Mouse (Mus musculus) splenic B cell, adult 2 months (primary cell): Measurements from ENCODE around the gene Il16.

Experiments
- DNase-seq: peaks from one replicate; pipeline ENCODE4 v3.0.0-alpha.2; 2011; ENCODE audit warnings: low read depth, low spot score
- H3K27me3 ChIP-seq: 2 replicates; pipeline ENCODE4 v1.6.1; 2012; ENCODE audit warnings: mild to moderate bottlenecking, low read length, moderate library complexity, mixed read lengths; ENCODE audit not compliant: control insufficient read depth, poor library complexity, insufficient read depth, severe bottlenecking
- H3K36me3 ChIP-seq: 2 replicates; pipeline ENCODE4 v1.6.1; 2012; ENCODE audit warnings: mild to moderate bottlenecking, low read length, moderate library complexity, mixed read lengths; ENCODE audit not compliant: control insufficient read depth, poor library complexity, insufficient read depth, severe bottlenecking

Il16 gene

GRCm38 (mm10) chr7:83745413-83746106 lies at the start of gene Il16:
Il16 (minus strand) TSS chr7:83745726.
- no peaks in the 10 kb centered on the region for H3K27me3 ChIP-seq
- no peaks in the 10 kb centered on the region for H3K36me3 ChIP-seq
- no peak for DNase-seq

- DNase-seq = no peak
- H3K27me3 ChIP-seq = no peaks in the 10 kb centered on the region
- H3K36me3 ChIP-seq = no peaks in the 10 kb centered on the region
Measured at GRCm38 (mm10) chr7:83794705-83795104, 49.2 kb upstream of the Il16 start, which contains the start of gene Cfap161. Cfap161 (minus strand) TSS chr7:83794880.

- Histone ChIP-seq H3K27me3 (no peaks in the 10 kb centered on the region), H3K36me3 (no peaks in the 10 kb centered on the region)
- DNase-seq = no peak
Measured at GRCm38 (mm10) chr7:83794006-83794683, 48.6 kb upstream of the Il16 start.

- DNase-seq = no peak
- Histone ChIP-seq H3K27me3 (no peaks in the 10 kb centered on the region), H3K36me3 (no peaks in the 10 kb centered on the region)
Measured at GRCm38 (mm10) chr7:83780881-83781280, 35.4 kb upstream of the Il16 start.

GRCm38 (mm10) chr7:83780026-83780425 lies 34.5 kb upstream of the Il16 start:
- H3K36me3 ChIP-seq = no peaks in the 10 kb centered on the region
- no peak for DNase-seq
- no peaks in the 10 kb centered on the region for H3K27me3 ChIP-seq

GRCm38 (mm10) chr7:83779028-83779427 lies 33.5 kb upstream of the Il16 start:
- Histone ChIP-seq H3K36me3 (no peaks in the 10 kb centered on the region), H3K27me3 (no peaks in the 10 kb centered on the region)
- DNase-seq = no peak

- Histone ChIP-seq H3K27me3 (no peaks in the 10 kb centered on the region), H3K36me3 (no peaks in the 10 kb centered on the region)
- no peak for DNase-seq
Measured at GRCm38 (mm10) chr7:83778516-83778915, 33.0 kb upstream of the Il16 start.

GRCm38 (mm10) chr7:83774721-83775120 lies 29.2 kb upstream of the Il16 start:
- Histone ChIP-seq H3K27me3 (no peaks in the 10 kb centered on the region), H3K36me3 (no peaks in the 10 kb centered on the region)
- DNase-seq = peak; percentile 50

- DNase-seq = no peak
- no peaks in the 10 kb centered on the region for H3K27me3 ChIP-seq
- H3K36me3 ChIP-seq = no peaks in the 10 kb centered on the region
Measured at GRCm38 (mm10) chr7:83763674-83764073, 18.1 kb upstream of the Il16 start.

- H3K27me3 ChIP-seq = no peaks in the 10 kb centered on the region
- H3K36me3 ChIP-seq = no peaks in the 10 kb centered on the region
- no peak for DNase-seq
Measured at GRCm38 (mm10) chr7:83762336-83762735, 16.8 kb upstream of the Il16 start.

- Histone ChIP-seq H3K27me3 (no peaks in the 10 kb centered on the region), H3K36me3 (no peaks in the 10 kb centered on the region)
- DNase-seq = no peak
Measured at GRCm38 (mm10) chr7:83751055-83751454, 5.5 kb upstream of the Il16 start.

GRCm38 (mm10) chr7:83748405-83748804 lies 2.9 kb upstream of the Il16 start:
- H3K27me3 ChIP-seq = no peaks in the 10 kb centered on the region
- no peak for DNase-seq
- no peaks in the 10 kb centered on the region for H3K36me3 ChIP-seq

GRCm38 (mm10) chr7:83746107-83746687 lies 671 bp upstream of the Il16 start:
- DNase-seq = no peak
- H3K27me3 ChIP-seq = no peaks in the 10 kb centered on the region
- no peaks in the 10 kb centered on the region for H3K36me3 ChIP-seq

- Histone ChIP-seq H3K36me3 (no peaks in the 10 kb centered on the region), H3K27me3 (no peaks in the 10 kb centered on the region)
- no peak for DNase-seq
Measured at GRCm38 (mm10) chr7:83745065-83745412, 487 bp downstream of the Il16 start.

- H3K27me3 ChIP-seq = no peaks in the 10 kb centered on the region
- H3K36me3 ChIP-seq = no peaks in the 10 kb centered on the region
- no peak for DNase-seq
Measured at GRCm38 (mm10) chr7:83744250-83744649, 1.3 kb downstream of the Il16 start.
